Mouse (Mus musculus) cortical plate, adult 2 months (tissue): ENCODE measurements around the gene Ifitm5.
A peak's percentile ranks its signal among the peaks of the same experiment; 100 is the strongest.

Experiments
- CTCF ChIP-seq: fragments of 200-500 bp; IDR thresholded peaks from 2 replicates; pipeline ENCODE4 v1.5.1; 2011; ENCODE audit warnings: mild to moderate bottlenecking, control low read depth, low read length; ENCODE audit not compliant: insufficient read depth; ENCODE audit errors: extremely low read depth
- POLR2A ChIP-seq: fragments of 200-500 bp; IDR thresholded peaks from 2 replicates; pipeline ENCODE4 v1.6.1; 2011; ENCODE audit warnings: mild to moderate bottlenecking, low read length, control low read depth; ENCODE audit not compliant: insufficient read depth; ENCODE audit errors: extremely low read depth

DNA sequence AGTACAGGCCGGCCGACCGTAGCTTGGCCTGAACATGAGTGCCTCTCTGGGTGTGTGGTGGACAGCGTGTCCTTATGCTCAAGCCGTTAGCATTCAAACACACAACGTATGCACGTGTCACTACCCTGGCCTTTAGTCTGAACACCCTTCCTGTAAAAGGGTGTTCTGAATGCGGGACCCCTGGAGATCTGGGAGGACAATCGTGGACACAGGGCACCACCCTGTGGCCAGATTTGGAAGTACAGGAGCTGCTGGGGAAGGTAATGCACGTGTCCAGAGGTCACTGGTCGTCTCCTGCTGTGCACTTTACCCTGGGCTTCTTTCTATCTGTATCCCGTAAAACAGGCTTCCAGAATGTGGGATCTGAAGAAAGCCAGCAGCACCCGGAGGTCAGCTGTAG is 46.9 kb downstream of the Ifitm5 start:
- TF ChIP-seq POLR2A (no peak), CTCF (peak; percentile 89)
